Mouse (Mus musculus) MEL (cell line): ENCODE measurements at regions not wholly inside any gene's neighbourhood (a gene's known extent, or its start where the extent isn't known, plus 50 kb on each side); places are given as distances from the start of the nearest gene placed in this dataset.

Experiments used
- CTCF ChIP-seq, 3 experiments: IDR thresholded peaks in 2 of 3; conservative IDR thresholded peaks in 1 of 3; 2 replicates each; pipeline ENCODE4 v1.5.1; 2011 to 2012; ENCODE audit warnings: low read length in 3 of 3, low read depth in 2 of 3, mild to moderate bottlenecking in 2 of 3, improper control_type of control experiment in 1 of 3, inconsistent platforms in 1 of 3, mixed read lengths in 1 of 3, moderate library complexity in 1 of 3; ENCODE audit not compliant: control insufficient read depth in 1 of 3, insufficient read depth in 1 of 3, poor library complexity in 1 of 3, severe bottlenecking in 1 of 3
- MAX ChIP-seq: IDR thresholded peaks from 2 replicates; pipeline ENCODE4 v1.6.1; 2011; ENCODE audit warnings: low read length, improper control_type of control experiment
- ZC3H11A ChIP-seq: IDR thresholded peaks from 2 replicates; pipeline ENCODE4 v1.6.1; 2012; ENCODE audit warnings: low read depth, mild to moderate bottlenecking, inconsistent platforms, low read length, improper control_type of control experiment

DNA sequence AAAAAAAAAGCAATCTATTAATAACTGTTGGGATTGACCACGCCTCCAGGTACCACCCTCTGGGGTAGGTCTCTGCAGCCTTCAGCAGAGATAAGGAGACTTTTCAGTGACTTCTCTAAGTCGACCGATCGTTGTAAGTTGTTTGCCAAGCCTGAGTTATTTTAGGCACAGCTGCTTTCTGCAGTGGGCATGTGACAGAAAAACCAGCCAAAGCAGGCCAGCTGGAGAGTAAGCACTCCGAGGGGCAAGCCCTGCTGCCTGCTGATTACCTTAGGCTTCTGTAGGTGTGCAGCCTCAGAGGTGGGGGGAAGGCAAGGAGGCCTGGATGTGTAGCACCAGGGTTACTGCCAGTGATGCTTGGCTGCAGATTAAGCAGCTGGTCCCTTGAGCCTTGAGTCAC lies 246.0 kb downstream of the Cd83 start:
- TF ChIP-seq MAX (no peak), CTCF (IDR thresholded peaks at IDR 0.05 in 2 of 3, conservative IDR thresholded peaks at IDR 0.05 in 1 of 3; ENCODE audit: control insufficient read depth in 1 of 3, insufficient read depth in 1 of 3, low read depth in 2 of 3, low read length in 3 of 3, poor library complexity in 1 of 3, severe bottlenecking in 1 of 3) (no peak), ZC3H11A (no peak)
